Mouse (Mus musculus) heart, postnatal 14 days (tissue): ENCODE data around the gene Psmd5. TPM values are rescaled to one million over a fixed set of nuclear protein-coding genes. Genes with fewer than 3 reads are reported as not detected.

ENCODE experiments used
- DNase-seq, 2 experiments: peaks; one replicate each; pipeline ENCODE4 v3.0.0; 2021 to 2022
- intact Hi-C: fragments of 180-260 bp; cut with DNase I; formaldehyde crosslinking; loops from one replicate; pipeline ENCODE4 v1.15.1; 2025
- long read RNA-seq, 2 experiments: library from polyadenylated mRNA; stranded (forward); transcript quantifications; one replicate each; pipeline ENCODE4 v2.0.0; 2021
- total RNA-seq, 2 experiments: library from RNA; stranded (reverse); gene quantifications; 2 replicates each; pipeline ENCODE4 v1.2.3; 2021

The Psmd5 gene
- total RNA-seq, result 10 to 100 TPM; 15.2 to 16.5 TPM
- long read RNA-seq, experiment 1, full-length matches to known transcripts, result 28 of 38 reads
- long read RNA-seq, experiment 1, partial matches to known transcripts, result 0 of 38 reads
- long read RNA-seq, experiment 1, other reads (novel, unspliced or antisense), result 10 of 38 reads
- long read RNA-seq, experiment 2, full-length matches to known transcripts, result 51 of 59 reads
- long read RNA-seq, experiment 2, partial matches to known transcripts, result 1 of 59 reads
- long read RNA-seq, experiment 2, other reads (novel, unspliced or antisense), result 7 of 59 reads

- no peak for DNase-seq
- intact Hi-C loops, result loop anchor here (5.0 kb wide), 1 partner anchor 48 kb away; the partner anchor contains the start of gene Fbxw2
Measured at GRCm38 (mm10) chr2:34874816-34875345, at the start of gene Psmd5. Gene Psmd5, minus strand, starts transcription at chr2:34874968.

- DNase-seq, result no peak
- intact Hi-C loops, result no loop called here
Measured at GRCm38 (mm10) chr2:34922729-34923128, 48.0 kb upstream of the Psmd5 start.

GRCm38 (mm10) chr2:34920144-34920543 is 45.4 kb upstream of the Psmd5 start:
- DNase-seq, result no peak
- intact Hi-C loops, result no loop called here

GRCm38 (mm10) chr2:34915103-34915502 is 40.3 kb upstream of the Psmd5 start:
- no peak for DNase-seq
- intact Hi-C loops, result no loop called here

- no peak for DNase-seq
- intact Hi-C loops, result no loop called here
Measured at GRCm38 (mm10) chr2:34914823-34915082, 40.0 kb upstream of the Psmd5 start.

- DNase-seq, result peak; percentile 45 to 60
Measured at GRCm38 (mm10) chr2:34914069-34914822, 39.5 kb upstream of the Psmd5 start.

GRCm38 (mm10) chr2:34913218-34914068 is 38.7 kb upstream of the Psmd5 start, which contains the start of gene Phf19:
Gene Phf19, minus strand, starts transcription at chr2:34914026.
- peak; percentile 51 to 58 for DNase-seq
- intact Hi-C loops, result no loop called here

More at GRCm38 (mm10) chr2:34914069-34914822, 39.5 kb upstream of the Psmd5 start:
- intact Hi-C loops, result no loop called here

GRCm38 (mm10) chr2:34912613-34913012 is 37.8 kb upstream of the Psmd5 start:
- DNase-seq, result no peak
- intact Hi-C loops, result no loop called here

GRCm38 (mm10) chr2:34911871-34912270 is 37.1 kb upstream of the Psmd5 start:
- intact Hi-C loops, result no loop called here
- no peak for DNase-seq

GRCm38 (mm10) chr2:34909719-34910118 is 35.0 kb upstream of the Psmd5 start:
- intact Hi-C loops, result loop anchor here (10.0 kb wide), 1 partner anchor 195 kb away; the partner anchor contains the start of genes AI182371 and Cntrl
- DNase-seq, result no peak

- DNase-seq, result peak; percentile 61 to 73
- intact Hi-C loops, result loop anchor here (10.0 kb wide), 1 partner anchor 198 kb away; the partner anchor contains the start of genes AI182371 and Cntrl
Measured at GRCm38 (mm10) chr2:34906861-34907604, 32.3 kb upstream of the Psmd5 start.

- intact Hi-C loops, result loop anchor here (10.0 kb wide), 1 partner anchor 198 kb away; the partner anchor contains the start of genes AI182371 and Cntrl
- no peak for DNase-seq
Measured at GRCm38 (mm10) chr2:34906426-34906825, 31.7 kb upstream of the Psmd5 start.

GRCm38 (mm10) chr2:34904849-34905542 is 30.2 kb upstream of the Psmd5 start:
- intact Hi-C loops, result loop anchor here (5.0 to 10.0 kb wide), 2 partner anchors 108 to 200 kb away; partner anchors contain the start of genes AI182371, Cntrl and Rabepk
- peak; percentile 96 to 98 for DNase-seq

GRCm38 (mm10) chr2:34903652-34904405 is 29.1 kb upstream of the Psmd5 start:
- intact Hi-C loops, result loop anchor here (2.0 to 10.0 kb wide), 3 partner anchors 31 to 201 kb away; partner anchors contain the start of genes AI182371, Cntrl and Rabepk
- DNase-seq, result no peak

GRCm38 (mm10) chr2:34903191-34903590 is 28.4 kb upstream of the Psmd5 start:
- DNase-seq, result no peak
- intact Hi-C loops, result loop anchor here (2.0 to 10.0 kb wide), 3 partner anchors 30 to 202 kb away; partner anchors contain the start of genes AI182371, Cntrl and Rabepk

- no peak for DNase-seq
- intact Hi-C loops, result loop anchor here (2.0 to 10.0 kb wide), 3 partner anchors 30 to 202 kb away; partner anchors contain the start of genes AI182371, Cntrl and Rabepk
Measured at GRCm38 (mm10) chr2:34902731-34903130, 28.0 kb upstream of the Psmd5 start.

- DNase-seq, result no peak
- intact Hi-C loops, result loop anchor here (2.0 to 10.0 kb wide), 3 partner anchors 29 to 203 kb away; partner anchors contain the start of genes AI182371, Cntrl and Rabepk
Measured at GRCm38 (mm10) chr2:34901726-34902125, 27.0 kb upstream of the Psmd5 start.

- DNase-seq, result no peak
- intact Hi-C loops, result loop anchor here (5.0 to 10.0 kb wide), 2 partner anchors 103 to 204 kb away; partner anchors contain the start of genes AI182371, Cntrl and Rabepk
Measured at GRCm38 (mm10) chr2:34900412-34900811, 25.6 kb upstream of the Psmd5 start.
